Mouse (Mus musculus) C2C12 (cell line): ENCODE results near the gene C130074G19Rik. TPM values are rescaled to one million over a fixed set of nuclear protein-coding genes. Genes with fewer than 3 reads are reported as not detected.

ENCODE experiments used
- H3K27me3 ChIP-seq: one replicate; pipeline ENCODE4 v1.6.1; 2011; ENCODE audit not compliant: control insufficient read depth, insufficient read depth, insufficient read length
- H3K36me3 ChIP-seq: one replicate; pipeline ENCODE4 v1.6.1; 2011; ENCODE audit not compliant: control insufficient read depth, insufficient read depth
- H3K4me3 ChIP-seq: one replicate; pipeline ENCODE4 v1.5.1; 2011; ENCODE audit warnings: mild to moderate bottlenecking, control low read depth; ENCODE audit not compliant: poor library complexity, insufficient read depth, severe bottlenecking
- H3K79me2 ChIP-seq: one replicate; pipeline ENCODE4 v1.6.1; 2011; ENCODE audit not compliant: control insufficient read depth, insufficient read depth
- H3K79me3 ChIP-seq: one replicate; pipeline ENCODE4 v1.6.1; 2011; ENCODE audit warnings: low read depth, control low read depth
- H3ac ChIP-seq: one replicate; pipeline ENCODE3; 2011; ENCODE audit warnings: low read depth; ENCODE audit not compliant: control insufficient read depth, insufficient read length
- CEBPB ChIP-seq: IDR thresholded peaks from one replicate; pipeline ENCODE4 v1.6.1; 2011; ENCODE audit warnings: low read depth, mild to moderate bottlenecking, control low read depth, moderate library complexity
- CTCF ChIP-seq: IDR thresholded peaks from one replicate; pipeline ENCODE4 v1.5.1; 2011; ENCODE audit not compliant: control insufficient read depth, insufficient read depth, insufficient read length
- FOSL1 ChIP-seq: IDR thresholded peaks from one replicate; pipeline ENCODE4 v1.8.0; 2011; ENCODE audit warnings: mild to moderate bottlenecking, low read length; ENCODE audit not compliant: poor library complexity, insufficient read depth, severe bottlenecking
- MAX ChIP-seq: IDR thresholded peaks from one replicate; pipeline ENCODE4 v1.6.1; 2011; ENCODE audit warnings: mild to moderate bottlenecking, control low read depth
- MYOD1 ChIP-seq: IDR thresholded peaks from one replicate; pipeline ENCODE4 v1.6.1; 2011; ENCODE audit warnings: low read depth; ENCODE audit not compliant: control insufficient read depth, insufficient read length
- MYOG ChIP-seq: IDR thresholded peaks from one replicate; pipeline ENCODE4 v1.6.1; 2011; ENCODE audit not compliant: control insufficient read depth, insufficient read length; ENCODE audit errors: extremely low read depth
- USF1 ChIP-seq: IDR thresholded peaks from one replicate; pipeline ENCODE4 v1.6.1; 2011; ENCODE audit warnings: low read depth, mild to moderate bottlenecking, control low read depth, moderate library complexity
- polyA plus RNA-seq: library from polyadenylated mRNA; unstranded; fragments of >200 nt; fragmentation: generic; extraction: Trizol; gene quantifications from one replicate; pipeline ENCODE4 v1.2.1, GENCODE M21; 2012; ENCODE audit warnings: missing spikeins

The C130074G19Rik gene
- polyA plus RNA-seq, 1 experiment: not detected

DNA sequence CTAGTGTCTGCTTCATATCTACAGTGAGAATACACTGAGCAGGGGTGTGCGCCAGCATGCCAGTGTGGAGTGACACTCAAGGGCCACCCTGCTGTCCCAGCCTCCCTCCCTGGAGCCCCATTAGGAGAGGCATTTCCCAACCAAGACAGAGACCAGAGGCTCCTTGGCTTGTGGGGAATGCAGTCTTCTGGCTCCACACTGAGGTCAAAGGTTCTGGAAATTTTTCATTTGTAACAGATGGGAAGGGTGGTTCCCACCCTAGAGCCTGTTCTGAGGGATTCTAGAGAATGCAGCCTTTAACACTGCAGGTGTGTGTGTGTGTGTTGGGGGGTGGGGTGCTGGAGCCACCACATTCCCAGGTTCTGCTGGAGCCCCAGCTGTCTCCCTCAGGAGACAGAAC, 11.5 kb downstream of the C130074G19Rik start:
- Histone ChIP-seq H3ac (no peak overlapping the region), H3K79me2 (no peaks in the 10 kb centered on the region), H3K79me3 (no peaks in the 10 kb centered on the region), H3K27me3 (peaks cover 32% of the 10 kb centered on the region), H3K36me3 (no peaks in the 10 kb centered on the region), H3K4me3 (no peak overlapping the region)
- no peak for TF ChIP-seq CTCF
- no peak for TF ChIP-seq FOSL1
- TF ChIP-seq CEBPB: no peak
- no peak for TF ChIP-seq MYOG
- TF ChIP-seq MYOD1: no peak

DNA sequence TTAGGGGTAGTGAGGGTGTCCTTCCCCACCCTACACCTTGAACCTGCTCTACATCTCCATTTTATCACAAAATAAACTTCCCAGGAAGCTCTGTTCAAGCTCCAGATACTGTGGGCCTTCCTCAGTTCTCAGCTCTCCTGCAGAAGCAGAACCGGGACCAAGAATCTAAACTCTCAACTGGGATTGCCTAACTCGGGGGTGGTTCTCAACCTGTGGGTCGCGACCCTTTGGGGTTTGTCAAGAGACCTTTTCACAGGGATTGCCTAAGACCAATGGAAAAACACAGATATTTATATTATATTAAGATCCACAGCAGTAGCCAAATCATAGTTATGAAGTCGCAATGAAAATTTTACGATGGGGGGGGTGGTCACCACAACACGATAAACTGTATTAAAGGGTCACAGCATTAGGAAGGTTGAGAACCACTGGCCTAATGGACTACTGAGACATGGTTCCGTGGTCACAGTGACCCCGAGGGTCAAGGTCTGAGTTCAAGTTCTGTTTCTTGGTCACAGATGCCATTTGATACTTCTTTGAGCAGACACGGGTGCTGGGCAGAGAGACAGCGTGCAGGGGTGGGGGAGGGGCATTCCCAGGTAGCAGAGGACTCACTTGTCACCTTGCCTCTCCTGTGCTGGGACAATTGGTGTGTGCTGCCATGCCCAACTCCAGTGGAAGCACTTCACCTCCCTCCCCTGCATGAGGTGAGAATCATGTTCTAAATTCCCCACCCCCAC, 12.2 kb downstream of the C130074G19Rik start:
- H3K79me2 ChIP-seq: no peaks in the 10 kb centered on the region
- H3K27me3 ChIP-seq: peaks cover 29% of the 10 kb centered on the region
- H3K36me3 ChIP-seq: no peaks in the 10 kb centered on the region
- no peaks in the 10 kb centered on the region for H3K79me3 ChIP-seq
- H3ac ChIP-seq: no peak overlapping the region
- H3K4me3 ChIP-seq: no peak overlapping the region
- TF ChIP-seq FOSL1 (no peak), CEBPB (no peak), MYOD1 (no peak), MYOG (no peak), MAX (no peak), USF1 (no peak), CTCF (no peak)

DNA sequence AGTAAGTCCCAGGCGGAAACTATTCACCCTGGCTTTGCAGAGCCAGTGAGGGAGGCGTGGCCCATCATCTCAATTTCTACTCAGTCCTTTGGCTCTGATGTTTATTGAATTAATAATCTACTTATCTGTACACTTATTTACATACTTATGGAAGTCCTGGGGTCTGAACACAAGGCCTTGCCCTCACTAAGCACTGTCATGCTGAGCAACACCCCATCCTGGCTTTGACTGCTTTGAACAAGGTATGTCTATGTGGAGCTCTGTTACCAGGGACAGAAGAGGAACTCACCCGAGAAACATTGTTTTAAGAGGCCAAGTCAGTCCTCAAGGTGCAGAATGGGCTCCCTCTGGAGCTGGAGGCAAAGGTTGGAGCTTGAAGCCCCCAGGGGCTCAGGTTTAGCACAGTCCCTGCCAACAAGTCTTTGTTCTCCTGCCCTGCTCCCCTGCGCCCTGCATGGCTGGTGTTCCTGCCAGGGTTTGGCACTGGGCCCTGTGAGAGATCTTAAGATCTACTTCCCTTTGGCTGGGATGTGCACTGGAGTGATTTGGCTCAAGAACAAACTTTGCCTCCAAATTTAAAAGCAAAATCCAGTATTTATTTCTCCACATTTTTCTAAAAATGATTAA, 13.0 kb downstream of the C130074G19Rik start:
- TF ChIP-seq MYOG (no peak), FOSL1 (no peak), CTCF (no peak), MYOD1 (no peak), MAX (no peak)
- Histone ChIP-seq H3K4me3 (no peak overlapping the region), H3K27me3 (peaks cover 22% of the 10 kb centered on the region), H3K79me2 (no peaks in the 10 kb centered on the region), H3K79me3 (no peaks in the 10 kb centered on the region), H3ac (no peak overlapping the region), H3K36me3 (no peaks in the 10 kb centered on the region)

DNA sequence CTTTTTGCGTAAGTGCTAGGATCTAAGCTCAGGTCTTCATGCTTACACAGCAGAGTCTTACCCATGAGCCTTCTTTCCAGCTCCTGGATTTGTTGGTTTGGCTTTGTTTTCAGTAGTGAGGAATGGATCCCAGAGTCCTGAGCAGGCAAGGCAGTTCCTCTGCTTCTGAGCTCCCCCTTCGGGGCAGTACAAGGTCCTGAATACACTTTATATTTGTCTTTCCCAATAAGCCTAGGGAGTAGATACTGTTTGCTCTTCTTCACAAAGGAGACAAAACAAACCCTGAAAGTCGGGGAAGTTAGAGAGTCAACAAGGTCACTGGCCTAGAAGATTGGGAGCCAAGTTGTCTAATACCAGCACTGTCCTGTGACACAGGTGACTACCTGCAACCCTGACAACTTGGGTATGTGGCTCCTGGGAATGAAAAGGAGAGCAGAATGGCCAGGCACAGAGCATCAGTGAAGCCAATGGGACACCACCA, 15.3 kb downstream of the C130074G19Rik start:
- no peaks in the 10 kb centered on the region for H3K79me3 ChIP-seq
- TF ChIP-seq MYOG: no peak
- no peak for TF ChIP-seq MAX
- no peak for TF ChIP-seq USF1
- no peak for TF ChIP-seq FOSL1
- no peak for TF ChIP-seq CEBPB
- TF ChIP-seq MYOD1: no peak
- no peak for TF ChIP-seq CTCF
- no peaks in the 10 kb centered on the region for H3K79me2 ChIP-seq
- H3K27me3 ChIP-seq: peaks cover 15% of the 10 kb centered on the region
- no peak overlapping the region for H3ac ChIP-seq
- no peak overlapping the region for H3K4me3 ChIP-seq
- no peaks in the 10 kb centered on the region for H3K36me3 ChIP-seq

DNA sequence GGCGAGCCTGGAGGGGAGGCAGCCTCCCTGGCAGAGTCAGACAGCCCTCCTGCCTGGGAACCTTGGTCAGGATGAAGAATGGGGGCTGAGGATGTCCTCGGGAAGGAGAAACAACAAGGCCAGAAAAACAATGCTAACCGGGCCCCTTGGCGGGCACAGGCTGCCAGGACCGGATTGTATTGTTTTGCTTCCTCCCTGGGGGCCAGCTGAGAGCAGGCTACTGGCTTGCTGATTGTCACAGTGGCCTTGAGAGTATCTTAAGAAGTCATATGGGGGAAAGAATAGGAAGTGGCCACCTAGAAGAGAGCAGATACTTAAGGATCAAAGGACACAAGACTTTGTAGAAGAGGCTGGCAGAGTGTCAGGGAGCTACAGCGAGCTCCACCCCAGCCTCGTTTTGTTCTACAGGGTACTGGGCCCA, 18.6 kb downstream of the C130074G19Rik start:
- Histone ChIP-seq H3K79me2 (no peaks in the 10 kb centered on the region), H3K36me3 (no peaks in the 10 kb centered on the region), H3K27me3 (peaks cover 5% of the 10 kb centered on the region), H3K79me3 (no peaks in the 10 kb centered on the region), H3K4me3 (no peak overlapping the region), H3ac (no peak overlapping the region)
- TF ChIP-seq MYOG (no peak), MYOD1 (no peak), FOSL1 (no peak), USF1 (no peak), CTCF (no peak), MAX (no peak), CEBPB (no peak)
